Mouse (Mus musculus) CD4-positive, CD25-positive, alpha-beta regulatory T cell, adult 4 months (primary cell): ENCODE data around the gene Rab5if. TPM values are rescaled to one million over a fixed set of nuclear protein-coding genes. Genes with fewer than 3 reads are reported as not detected.
"Not testable (repeated sequence)": the region's sequence is repeated elsewhere in the genome, so short reads cannot be mapped to it uniquely, and the experiment has no call there.

Experiments used
- ATAC-seq: one replicate; pipeline ENCODE4 v1.8.0; 2017
- polyA plus RNA-seq, 2 experiments: library from polyadenylated mRNA; unstranded; fragments of 100-300 nt; shearing (Covaris generic); gene quantifications; one replicate each; pipeline ENCODE4 v1.2.1; 2017

Rab5if gene
- polyA plus RNA-seq, 2 experiments from 2014 or later, result 5.1 to 5.4 TPM

DNA sequence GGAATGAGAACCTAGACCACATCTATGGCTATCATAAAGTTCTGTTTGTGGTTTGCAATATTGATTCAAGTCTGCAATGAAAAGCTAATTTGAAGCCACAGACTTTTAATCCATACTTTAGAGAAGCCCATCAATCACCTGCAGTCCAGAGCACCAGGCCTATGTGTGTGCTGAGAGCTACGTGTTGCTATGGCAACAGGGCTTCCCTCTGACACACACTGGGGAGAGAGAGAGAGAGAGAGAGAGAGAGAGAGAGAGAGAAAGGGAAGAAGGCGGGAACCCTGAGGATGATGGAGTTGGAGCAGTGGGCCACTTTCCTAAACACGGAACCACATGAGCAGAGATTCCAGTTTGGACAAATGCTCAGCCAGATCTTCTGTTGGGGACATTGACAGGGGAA is 29.3 kb downstream of the Rab5if start:
- no peak for ATAC-seq

DNA sequence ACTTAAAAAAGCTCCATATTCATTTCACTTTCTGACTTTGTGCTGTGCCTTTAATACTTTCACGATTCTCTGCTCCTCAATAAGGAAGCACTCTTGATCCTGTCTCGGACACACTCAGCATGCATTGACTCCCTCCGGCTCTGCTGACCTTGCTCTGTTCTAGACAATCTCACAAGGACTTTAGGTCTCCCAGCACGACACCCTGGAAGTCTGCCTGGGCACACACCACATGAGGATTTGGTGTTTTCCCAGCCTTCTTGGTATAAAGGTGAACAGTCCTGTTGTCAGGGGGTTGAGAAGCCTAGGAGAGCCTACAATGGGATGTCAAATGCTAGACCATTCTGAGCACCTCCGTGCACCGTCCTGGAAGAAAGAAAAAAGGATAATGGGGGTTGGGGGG is 29.9 kb downstream of the Rab5if start:
- ATAC-seq, result no peak

DNA sequence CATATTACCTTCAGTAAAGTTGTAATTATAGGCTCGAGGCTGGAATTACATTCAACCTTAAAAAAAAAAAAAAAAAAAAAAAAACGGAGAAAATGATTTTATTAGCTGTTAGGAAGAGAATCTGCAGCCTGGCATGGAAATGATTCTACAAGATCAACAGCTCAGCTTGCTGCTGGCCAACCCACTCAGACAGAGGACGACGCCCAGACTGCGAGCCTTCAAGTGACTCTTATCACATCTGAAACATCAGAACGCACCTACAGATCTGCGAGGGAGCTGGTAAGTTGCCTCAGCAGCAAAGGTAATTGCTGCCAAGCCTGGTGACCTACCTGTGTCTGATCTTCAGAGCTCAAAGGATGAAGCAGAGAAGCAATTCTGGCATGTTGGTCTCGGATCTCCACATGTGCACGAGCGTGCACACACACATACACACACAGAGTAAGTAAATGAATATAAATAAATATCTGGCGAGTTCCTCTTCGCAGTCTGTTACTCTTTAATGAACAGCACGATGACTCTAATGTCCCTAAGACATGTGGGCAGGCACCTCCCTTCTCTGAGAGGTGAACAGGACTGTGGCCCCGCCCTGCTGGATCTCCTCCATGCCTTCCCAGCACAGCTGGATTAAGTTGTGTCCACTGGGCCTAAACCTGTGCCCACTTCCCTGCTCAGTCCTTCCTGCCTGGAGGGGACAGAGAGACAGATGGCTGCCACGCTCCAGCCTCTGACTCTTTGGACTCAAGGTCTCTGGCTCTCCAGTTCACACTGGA is 31.8 kb downstream of the Rab5if start:
- no peak for ATAC-seq

DNA sequence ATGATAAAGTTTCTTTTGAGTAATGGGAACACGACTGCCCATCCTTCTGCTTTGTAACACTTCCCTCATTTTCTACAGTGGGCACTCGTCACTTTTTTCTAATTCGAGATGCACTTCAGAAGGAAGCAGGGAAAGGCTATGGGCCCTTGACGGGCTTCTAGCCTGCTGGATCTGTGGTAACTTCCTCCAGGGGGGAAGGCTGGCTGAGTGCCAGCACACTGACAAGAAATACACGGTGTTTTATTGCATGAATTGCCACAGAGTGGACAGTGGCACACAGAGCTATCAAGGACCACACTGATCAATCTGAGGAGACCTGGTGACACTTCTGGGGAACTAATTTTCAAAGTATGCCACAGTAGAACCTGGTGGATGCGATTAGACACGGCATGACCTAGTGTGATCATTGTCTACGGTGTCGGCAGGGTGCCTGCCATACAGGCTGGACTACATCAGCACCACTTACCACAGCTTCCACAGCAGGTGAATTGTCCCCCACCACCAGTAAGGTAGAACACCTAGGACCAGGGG is 33.5 kb downstream of the Rab5if start:
- ATAC-seq, result no peak

DNA sequence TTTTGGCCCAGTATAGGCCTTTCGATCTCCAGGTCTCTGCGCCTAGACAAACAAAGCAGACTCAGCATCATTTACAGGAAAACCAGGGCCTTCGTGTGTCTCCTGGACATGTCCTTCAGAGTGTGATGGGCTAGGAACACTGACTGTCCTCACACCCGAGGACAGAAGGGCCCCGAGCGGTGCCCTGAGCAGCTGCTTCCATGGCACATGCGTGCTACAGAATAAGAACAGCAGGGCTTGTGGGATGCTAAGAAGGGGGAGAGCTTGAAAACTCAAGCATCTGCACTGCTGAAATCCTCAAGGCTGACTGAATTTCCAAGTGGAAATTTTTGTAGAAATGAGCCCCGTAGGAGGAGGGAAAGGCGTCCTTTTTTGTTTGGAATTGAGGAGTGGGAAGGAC is 34.1 kb downstream of the Rab5if start:
- ATAC-seq, result no peak

DNA sequence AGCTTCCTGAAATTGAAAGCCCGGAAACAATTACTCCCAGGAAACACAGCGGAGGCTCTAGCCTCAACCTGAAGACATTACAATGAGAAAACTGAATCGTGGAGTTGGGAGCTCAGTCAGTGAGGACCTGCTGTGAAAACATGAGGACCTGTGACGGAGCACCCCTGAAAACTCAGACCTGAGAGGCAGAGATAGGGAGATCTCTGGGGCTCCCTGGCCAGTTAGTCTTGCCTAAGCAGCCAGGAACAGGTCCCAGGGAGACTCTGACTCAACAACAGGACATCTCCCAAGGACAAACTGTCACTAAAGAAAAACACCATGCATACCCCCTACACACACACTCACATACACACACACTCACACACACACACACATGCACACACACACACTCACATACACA is 35.4 kb downstream of the Rab5if start:
- ATAC-seq, result no peak

DNA sequence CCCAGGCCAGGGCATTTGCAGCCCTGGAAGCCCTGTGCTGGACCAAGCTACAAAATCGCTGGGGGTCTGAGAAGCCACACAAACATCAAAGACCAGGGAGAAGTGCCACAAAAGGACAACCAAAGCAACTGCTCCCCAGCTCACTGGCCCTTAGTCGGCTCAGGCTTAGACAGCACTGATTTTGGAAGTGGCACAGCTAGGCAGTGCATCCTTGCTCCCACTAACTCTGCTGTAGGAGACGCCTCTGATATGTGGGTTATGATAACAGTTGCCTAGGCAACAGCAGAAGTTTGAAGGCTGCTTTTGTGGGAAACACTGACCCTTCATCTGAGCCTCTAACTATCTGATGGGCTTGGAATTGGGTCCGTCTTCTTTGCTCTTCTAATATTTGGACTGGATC is 36.3 kb downstream of the Rab5if start:
- ATAC-seq, result no peak

DNA sequence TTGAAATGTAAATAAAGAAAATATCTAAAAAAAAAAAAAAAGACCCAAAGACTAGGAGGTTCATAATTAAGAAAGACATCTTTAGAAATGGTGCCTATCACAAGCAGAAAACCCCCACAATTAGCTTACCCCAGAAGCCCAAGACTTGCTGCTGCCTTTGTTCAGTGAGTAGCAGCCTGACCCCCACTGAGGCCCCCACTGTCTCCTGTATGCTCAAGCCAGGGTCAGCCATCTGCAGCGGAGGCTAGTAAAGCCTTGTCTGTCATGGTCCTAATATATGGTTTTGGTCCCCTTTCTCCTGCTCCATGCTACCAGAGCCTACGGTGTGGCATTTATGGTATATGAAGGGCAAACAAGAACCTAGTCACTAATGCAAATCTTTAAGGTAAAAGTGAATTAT is 38.4 kb downstream of the Rab5if start:
- ATAC-seq, result no peak

DNA sequence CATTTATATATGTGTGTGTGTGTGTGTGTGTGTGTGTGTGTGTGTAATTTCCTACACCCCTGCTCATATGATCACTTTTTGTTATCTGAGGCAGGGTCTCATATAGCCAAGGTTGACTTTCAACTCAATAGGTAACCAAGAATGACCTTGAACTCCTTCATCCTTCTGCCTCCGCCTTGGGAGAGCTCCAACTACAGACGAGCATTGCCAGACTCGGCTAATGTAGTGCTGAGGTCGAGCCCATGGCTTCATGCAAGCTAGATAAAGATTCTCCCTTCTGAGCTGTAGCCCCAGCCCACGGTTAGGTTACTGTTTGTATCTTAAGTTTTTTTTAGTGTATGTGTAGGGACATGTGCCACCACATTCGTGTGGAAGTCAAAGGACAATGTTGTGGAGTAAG is 39.0 kb downstream of the Rab5if start:
- no peak for ATAC-seq

DNA sequence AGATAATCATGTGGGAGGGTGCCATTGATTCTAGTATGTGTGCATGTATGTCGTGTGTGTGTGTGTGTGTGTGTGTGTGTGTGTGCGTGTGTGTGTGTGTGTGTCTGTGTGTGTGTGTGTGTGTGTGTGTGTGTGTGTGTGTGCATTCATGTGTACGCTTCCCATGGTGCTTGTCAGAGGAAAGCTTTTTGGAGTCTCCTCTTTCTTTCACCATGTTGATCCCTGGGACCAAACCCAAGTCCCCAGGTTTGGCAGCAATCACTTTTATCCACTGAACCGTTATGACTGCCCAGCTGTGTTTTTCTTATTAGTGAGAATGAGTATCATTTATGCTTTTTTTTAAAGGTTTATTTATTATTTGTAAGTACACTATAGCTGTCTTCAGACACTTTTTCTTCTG is 39.5 kb downstream of the Rab5if start:
- ATAC-seq, result not testable (repeated sequence)

DNA sequence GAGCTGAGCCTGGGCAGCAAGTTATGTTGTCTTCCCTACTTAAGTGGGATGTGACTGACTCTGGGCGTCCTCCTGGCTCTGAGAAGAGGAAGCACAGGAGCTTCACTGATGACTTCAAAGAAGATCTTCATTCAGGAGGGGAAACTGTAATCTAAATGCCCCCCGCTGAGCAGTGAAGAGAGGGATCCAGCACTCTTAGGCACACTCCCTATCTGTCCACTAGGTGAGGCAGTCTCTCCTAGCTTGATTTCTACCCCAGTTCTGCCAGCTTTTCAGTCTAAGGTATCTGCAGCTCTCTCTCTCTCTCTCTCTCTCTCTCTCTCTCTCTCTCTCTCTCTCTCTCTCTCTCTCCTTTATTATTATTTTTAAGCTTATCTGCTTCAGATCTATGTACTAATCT is 40.4 kb downstream of the Rab5if start:
- no peak for ATAC-seq

DNA sequence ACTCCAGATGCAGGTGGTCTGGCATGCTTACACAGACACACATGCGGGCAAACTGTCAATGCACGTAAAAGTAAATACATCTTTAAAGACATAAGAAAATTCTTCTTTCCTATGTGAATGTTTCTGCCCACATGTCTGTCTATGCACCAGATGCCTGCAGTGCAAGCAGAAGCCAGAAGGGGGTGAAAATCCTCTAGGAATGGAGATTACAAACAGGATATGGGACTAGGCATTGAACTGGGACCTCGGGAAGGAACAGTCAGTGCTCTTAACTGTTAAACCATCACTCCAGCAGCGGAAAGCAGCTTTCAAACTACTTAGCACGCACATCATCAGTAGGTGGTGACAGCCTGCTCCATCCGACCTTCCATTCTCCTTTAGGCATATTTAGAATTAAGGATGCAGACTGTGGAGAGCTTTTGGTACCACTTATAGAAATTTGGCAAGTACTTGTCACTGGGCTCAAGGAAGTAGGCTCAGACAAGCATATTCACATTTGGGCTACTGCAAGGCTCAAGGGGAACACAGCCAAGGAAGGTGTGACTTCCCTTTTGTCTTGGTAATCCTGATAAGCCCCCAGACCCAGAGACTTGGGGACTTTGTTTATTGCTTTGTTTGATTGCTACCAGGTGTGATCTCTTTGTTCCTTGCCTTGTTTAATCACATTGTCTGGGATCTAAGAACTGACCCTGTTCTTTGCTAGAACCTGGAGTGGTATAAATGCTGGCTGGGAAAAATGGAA is 42.2 kb downstream of the Rab5if start:
- ATAC-seq, result no peak

DNA sequence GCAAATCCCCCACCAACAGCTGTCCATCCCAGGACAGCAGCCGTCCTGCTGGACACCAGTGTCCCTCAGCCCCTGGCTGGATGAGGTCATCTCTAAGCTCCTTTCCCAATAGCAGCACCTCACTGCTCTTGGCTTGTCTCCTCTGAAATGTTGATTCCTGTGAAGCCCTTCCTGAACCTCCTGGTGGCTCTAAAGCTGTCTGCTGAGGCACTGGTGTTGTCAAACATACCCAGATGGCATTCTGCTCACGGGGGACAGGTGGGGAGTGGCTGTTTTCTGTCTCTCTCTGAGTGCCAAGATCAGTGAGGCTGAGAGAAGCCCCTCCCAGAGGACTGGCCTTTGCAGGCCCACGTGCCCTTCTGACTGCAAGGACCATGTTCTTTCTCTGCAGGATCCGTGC is 43.0 kb downstream of the Rab5if start:
- ATAC-seq, result not testable (repeated sequence)

DNA sequence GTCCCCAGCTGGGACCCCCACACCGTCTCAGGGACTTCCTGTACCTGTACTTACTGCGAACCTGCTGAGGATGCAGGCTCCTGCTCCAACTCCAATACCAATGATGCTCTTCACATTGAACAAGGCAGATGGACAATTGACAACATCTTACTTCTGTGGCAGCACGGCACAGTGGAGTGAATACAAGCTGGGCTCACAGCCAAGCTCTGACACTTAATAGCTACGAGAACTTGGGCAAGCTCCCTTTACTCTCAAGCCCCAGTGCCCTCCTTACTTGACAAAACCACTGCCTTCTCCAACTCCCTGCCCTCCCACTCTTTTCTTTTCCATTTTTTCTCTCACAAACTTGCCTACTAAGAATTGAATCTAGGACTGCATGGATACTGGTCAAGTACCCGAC is 50.3 kb downstream of the Rab5if start:
- ATAC-seq, result no peak

DNA sequence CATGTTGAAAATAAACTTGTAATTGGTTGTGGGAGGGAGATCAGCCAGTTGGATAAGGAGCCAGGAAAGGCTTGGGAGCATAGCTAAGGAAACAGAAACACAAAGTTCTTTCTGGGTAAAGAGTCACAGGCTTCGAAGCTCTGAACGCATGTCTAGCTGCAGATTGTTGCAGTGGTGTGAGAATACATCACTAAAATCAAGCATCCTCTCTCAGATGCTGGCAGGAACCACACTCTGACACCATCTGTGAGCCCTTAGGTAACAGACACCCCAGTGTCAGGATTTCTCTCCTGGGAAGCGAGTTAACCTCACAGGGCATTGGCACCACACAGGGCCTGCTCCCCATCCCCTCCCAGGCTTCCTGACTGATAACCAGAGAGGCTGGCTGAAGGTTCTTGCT is 52.6 kb downstream of the Rab5if start:
- no peak for ATAC-seq

DNA sequence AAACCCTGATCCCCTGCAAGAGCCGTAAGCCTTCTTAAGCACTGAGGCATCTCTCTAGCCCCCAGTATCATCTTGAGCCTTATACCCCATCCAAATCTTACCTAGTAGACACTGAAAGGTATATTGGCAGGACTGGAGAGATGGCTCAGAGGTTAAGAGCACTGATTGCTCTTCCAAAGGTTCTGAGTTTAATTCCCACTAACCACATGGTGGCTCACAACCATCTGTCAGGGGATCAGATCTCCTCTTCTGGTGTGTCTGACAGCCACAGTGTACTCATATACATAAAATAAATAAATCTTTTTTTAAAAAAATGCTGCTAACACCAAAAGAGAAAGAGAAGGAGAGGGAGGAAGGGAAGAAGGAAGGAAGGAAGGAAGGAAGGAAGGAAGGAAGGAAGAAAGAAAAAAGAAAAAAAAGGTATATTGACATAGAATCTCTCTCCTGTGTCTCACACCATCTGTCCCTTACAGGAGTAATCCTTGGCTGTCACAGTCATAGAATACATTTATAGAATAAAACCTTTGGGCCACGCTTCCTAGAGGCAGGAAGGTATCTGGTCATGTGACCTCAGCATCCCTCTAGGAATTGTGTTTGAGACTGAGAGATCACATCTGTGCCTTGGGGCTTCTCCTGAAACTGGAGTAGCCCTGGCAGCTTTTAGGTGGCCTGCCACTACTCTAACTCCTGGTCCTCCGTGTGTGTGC is 53.6 kb downstream of the Rab5if start:
- ATAC-seq, result no peak

DNA sequence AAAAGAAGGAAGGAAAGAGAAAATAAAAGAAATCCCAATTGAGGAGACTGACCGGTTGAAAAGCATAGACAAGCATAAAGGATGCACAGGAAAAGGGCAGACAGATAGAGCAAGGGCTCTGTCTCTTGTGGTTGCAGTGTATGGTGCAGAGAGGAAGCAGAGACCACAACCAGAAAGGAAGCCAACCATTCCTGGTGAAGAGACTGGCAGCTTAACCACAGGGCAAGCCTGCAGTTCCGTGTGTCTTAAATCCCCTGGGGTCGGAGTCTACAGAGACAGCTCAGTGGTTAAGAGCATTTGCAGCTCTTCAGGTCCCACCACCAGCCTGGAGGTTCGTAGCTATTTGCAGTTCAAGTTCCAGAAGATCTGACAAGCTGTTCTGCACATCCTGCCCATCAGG is 55.6 kb downstream of the Rab5if start:
- peak; percentile 62 for ATAC-seq

DNA sequence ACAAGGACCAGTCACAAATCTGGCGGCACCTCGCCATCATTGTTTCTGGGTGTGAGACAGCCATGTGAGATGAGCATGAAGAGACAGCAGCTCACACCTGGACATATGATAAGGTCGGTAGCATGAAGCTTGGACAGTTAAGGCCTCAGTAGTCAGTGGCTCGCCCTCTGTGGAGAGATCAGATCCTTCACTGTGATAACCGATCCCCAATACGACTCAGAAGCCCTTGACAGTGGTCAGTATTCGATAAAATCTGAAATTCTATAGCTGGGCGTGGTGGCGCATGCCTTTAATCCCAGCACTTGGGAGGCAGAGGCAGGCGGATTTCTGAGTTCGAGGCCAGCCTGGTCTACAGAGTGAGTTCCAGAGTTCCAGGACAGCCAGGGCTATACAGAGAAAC is 56.3 kb downstream of the Rab5if start:
- ATAC-seq, result not testable (repeated sequence)

DNA sequence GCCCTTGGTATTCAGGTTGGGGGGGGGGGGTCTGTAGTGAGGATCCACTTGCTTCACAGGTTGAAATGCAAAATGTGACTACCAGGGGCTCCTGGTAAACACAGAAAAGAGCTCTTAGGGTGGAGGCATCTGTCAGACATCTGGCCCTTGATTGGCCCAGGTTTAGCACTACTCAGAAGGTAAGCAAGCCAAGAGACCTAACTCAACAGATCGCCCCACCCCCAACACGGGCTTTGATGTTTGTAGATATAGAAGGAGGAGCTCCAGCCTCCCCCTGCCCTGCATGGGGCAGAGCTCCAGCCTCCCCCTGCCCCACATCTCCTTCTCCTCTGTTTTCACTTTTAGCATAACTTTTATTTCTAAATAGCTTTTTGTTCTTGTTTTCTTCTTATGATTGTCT is 56.9 kb downstream of the Rab5if start:
- ATAC-seq, result no peak

DNA sequence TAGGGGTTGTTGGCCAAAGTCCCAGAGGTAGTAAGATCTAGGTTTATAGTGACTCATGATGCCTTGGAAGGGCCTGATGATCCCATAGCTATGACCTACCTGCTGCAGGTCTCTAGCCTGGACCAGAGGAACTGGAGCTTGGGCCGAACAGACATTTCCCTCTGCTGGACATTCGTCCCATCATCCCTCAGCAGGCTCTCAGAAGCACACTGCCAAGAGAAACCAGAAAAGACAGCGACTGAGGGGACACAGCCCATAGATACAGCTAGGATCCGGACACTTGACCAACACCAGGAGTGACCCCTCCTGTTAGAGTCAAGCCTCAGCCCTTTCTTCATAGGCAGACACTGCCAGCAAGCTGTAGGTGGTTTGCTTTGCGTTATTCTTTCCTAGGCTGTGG is 60.1 kb downstream of the Rab5if start:
- ATAC-seq, result no peak
